Mouse (Mus musculus): ENCODE results near the gene Nek5.
A peak's percentile ranks its signal among the peaks of the same experiment; 100 is the strongest.

Gene Nek5

GRCm38 (mm10) chr8:22124220-22125152, at the start of gene Nek5:
Nek5 (minus strand) TSS chr8:22125053.
- DNase-seq: no peak

- DNase-seq: no peak
Measured at GRCm38 (mm10) chr8:22169167-22169566, 44.3 kb upstream of the Nek5 start.

GRCm38 (mm10) chr8:22166080-22166603, 41.3 kb upstream of the Nek5 start, which contains the start of gene Nek3:
Nek3 (minus strand) TSS chr8:22166435.
- DNase-seq: peak; percentile 76

GRCm38 (mm10) chr8:22165251-22166079, 40.6 kb upstream of the Nek5 start:
- no peak for DNase-seq

- DNase-seq: no peak
Measured at GRCm38 (mm10) chr8:22164431-22164830, 39.6 kb upstream of the Nek5 start.

- no peak for DNase-seq
Measured at GRCm38 (mm10) chr8:22162206-22162605, 37.4 kb upstream of the Nek5 start.

- no peak for DNase-seq
Measured at GRCm38 (mm10) chr8:22150345-22150663, 25.5 kb upstream of the Nek5 start.

- no peak for DNase-seq
Measured at GRCm38 (mm10) chr8:22149643-22150344, 24.9 kb upstream of the Nek5 start.

- no peak for DNase-seq
Measured at GRCm38 (mm10) chr8:22148367-22148740, 23.5 kb upstream of the Nek5 start.

- no peak for DNase-seq
Measured at GRCm38 (mm10) chr8:22147706-22148366, 23.0 kb upstream of the Nek5 start.

GRCm38 (mm10) chr8:22145831-22146230, 21.0 kb upstream of the Nek5 start:
- no peak for DNase-seq

GRCm38 (mm10) chr8:22143764-22144491, 19.1 kb upstream of the Nek5 start:
- DNase-seq: no peak

GRCm38 (mm10) chr8:22142592-22142991, 17.7 kb upstream of the Nek5 start:
- DNase-seq: no peak

GRCm38 (mm10) chr8:22141836-22142385, 17.1 kb upstream of the Nek5 start:
- no peak for DNase-seq

- DNase-seq: peak; percentile 28
Measured at GRCm38 (mm10) chr8:22136462-22136861, 11.6 kb upstream of the Nek5 start.

- DNase-seq: no peak
Measured at GRCm38 (mm10) chr8:22134750-22135135, 9.9 kb upstream of the Nek5 start.

GRCm38 (mm10) chr8:22134078-22134749, 9.4 kb upstream of the Nek5 start:
- no peak for DNase-seq

- no peak for DNase-seq
Measured at GRCm38 (mm10) chr8:22132062-22132461, 7.2 kb upstream of the Nek5 start.

- no peak for DNase-seq
Measured at GRCm38 (mm10) chr8:22107020-22107419, 17.8 kb downstream of the Nek5 start.

GRCm38 (mm10) chr8:22091568-22091967, 33.3 kb downstream of the Nek5 start:
- no peak for DNase-seq

GRCm38 (mm10) chr8:22089226-22089625, 35.6 kb downstream of the Nek5 start:
- DNase-seq: no peak
